Mouse (Mus musculus): ENCODE measurements around the gene Tmc5. TPM values are rescaled to one million over a fixed set of nuclear protein-coding genes. Genes with fewer than 3 reads are reported as not detected.
A peak's percentile ranks its signal among the peaks of the same experiment; 100 is the strongest.

The Tmc5 gene
- polyA plus RNA-seq, 1 experiment from 2014 or later: 2.1 TPM

GRCm38 (mm10) chr7:118611185-118611749 lies 14.2 kb downstream of the Tmc5 start:
- H3K4me2 ChIP-seq: no peak overlapping the region
- peak overlapping the region; percentile 1; the same call in 1 of the 2 replicates for H3K27ac ChIP-seq
- no peaks in the 10 kb centered on the region for H3K9me3 ChIP-seq
- WGBS: 74% methylated on average over 4 of the region's 4 CpGs
- no peak; the same call in 1 of the 2 replicates for ATAC-seq (ENCODE audit: insufficient read depth, low FRiP score, low read depth)
- H3K9ac ChIP-seq: no peak overlapping the region
- H3K27me3 ChIP-seq (replicated peaks): no peaks in the 10 kb centered on the region
- no peaks in the 10 kb centered on the region for H3K4me1 ChIP-seq
- H3K4me3 ChIP-seq (replicated peaks): no peak overlapping the region
- no peaks in the 10 kb centered on the region for H3K36me3 ChIP-seq

DNA sequence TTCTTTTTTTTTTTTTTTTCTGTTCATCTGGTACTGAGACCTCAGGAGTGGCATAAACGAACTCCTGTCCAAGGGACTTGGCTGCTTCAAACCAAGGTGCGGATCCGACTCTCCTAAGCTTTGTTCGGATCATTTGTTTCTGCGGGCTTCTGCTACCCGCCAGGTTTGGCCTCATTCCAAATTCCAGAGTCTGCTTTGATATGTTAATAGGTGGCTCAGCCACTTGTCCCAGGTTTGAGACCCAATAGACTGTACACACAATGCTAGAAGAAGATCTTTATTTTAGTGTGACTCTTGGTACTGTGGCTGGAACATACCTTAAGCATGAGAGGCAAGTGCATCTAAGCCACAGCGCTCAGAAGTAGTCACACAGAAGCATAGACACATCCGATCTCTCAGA lies 14.8 kb downstream of the Tmc5 start:
- no peak for ATAC-seq (ENCODE audit: insufficient read depth, low FRiP score, low read depth)
- Histone ChIP-seq H3K36me3 (no peaks in the 10 kb centered on the region), H3K27me3 (replicated peaks) (no peaks in the 10 kb centered on the region), H3K9ac (no peak overlapping the region), H3K9me3 (no peaks in the 10 kb centered on the region), H3K4me3 (replicated peaks) (no peak overlapping the region), H3K4me1 (no peaks in the 10 kb centered on the region), H3K4me2 (no peak overlapping the region), H3K27ac (peak overlapping the region; percentile 1; the same call in 1 of the 2 replicates)
- 63% methylated on average over 8 of the region's 8 CpGs for WGBS

GRCm38 (mm10) chr7:118614076-118614475 lies 17.0 kb downstream of the Tmc5 start:
- H3K4me2 ChIP-seq: no peak overlapping the region
- ATAC-seq (ENCODE audit: insufficient read depth, low FRiP score, low read depth): no peak
- no peaks in the 10 kb centered on the region for H3K4me1 ChIP-seq
- no peaks in the 10 kb centered on the region for H3K9me3 ChIP-seq
- H3K36me3 ChIP-seq: no peaks in the 10 kb centered on the region
- H3K9ac ChIP-seq: no peak overlapping the region
- H3K27me3 ChIP-seq (replicated peaks): no peaks in the 10 kb centered on the region
- WGBS: 67% methylated on average over 13 of the region's 13 CpGs
- H3K4me3 ChIP-seq (replicated peaks): no peak overlapping the region
- H3K27ac ChIP-seq: no peak overlapping the region

- 81% methylated on average over 5 of the region's 5 CpGs for WGBS
- no peak overlapping the region for H3K27ac ChIP-seq
- ATAC-seq (ENCODE audit: insufficient read depth, low FRiP score, low read depth): no peak
Measured at GRCm38 (mm10) chr7:118618104-118618503, 21.0 kb downstream of the Tmc5 start.

GRCm38 (mm10) chr7:118620243-118620906 lies 23.3 kb downstream of the Tmc5 start:
- Histone ChIP-seq H3K36me3 (no peaks in the 10 kb centered on the region), H3K4me2 (no peak overlapping the region), H3K27ac (peak overlapping the region; percentile 55; the same call in 1 of the 2 replicates), H3K9ac (no peak overlapping the region), H3K27me3 (replicated peaks) (no peaks in the 10 kb centered on the region), H3K4me1 (no peaks in the 10 kb centered on the region), H3K9me3 (no peaks in the 10 kb centered on the region), H3K4me3 (replicated peaks) (no peak overlapping the region)
- ATAC-seq (ENCODE audit: insufficient read depth, low FRiP score, low read depth): peak; percentile 86
- 70% methylated on average over 7 of the region's 7 CpGs for WGBS

More at GRCm38 (mm10) chr7:118618104-118618503, 21.0 kb downstream of the Tmc5 start:
- no peaks in the 10 kb centered on the region for H3K27me3 ChIP-seq (replicated peaks)
- H3K4me2 ChIP-seq: no peak overlapping the region
- no peaks in the 10 kb centered on the region for H3K9me3 ChIP-seq
- H3K36me3 ChIP-seq: no peaks in the 10 kb centered on the region
- H3K4me3 ChIP-seq (replicated peaks): no peak overlapping the region
- H3K9ac ChIP-seq: no peak overlapping the region
- no peaks in the 10 kb centered on the region for H3K4me1 ChIP-seq

- H3K9me3 ChIP-seq: no peaks in the 10 kb centered on the region
- no peak overlapping the region for H3K4me3 ChIP-seq (replicated peaks)
- H3K27ac ChIP-seq: peak overlapping the region; percentile 51; the same call in 1 of the 2 replicates
- no peaks in the 10 kb centered on the region for H3K4me1 ChIP-seq
- no peak for ATAC-seq (ENCODE audit: insufficient read depth, low FRiP score, low read depth)
- no peak overlapping the region for H3K9ac ChIP-seq
- H3K4me2 ChIP-seq: no peak overlapping the region
- WGBS: 72% methylated on average over 6 of the region's 6 CpGs
- no peaks in the 10 kb centered on the region for H3K36me3 ChIP-seq
- no peaks in the 10 kb centered on the region for H3K27me3 ChIP-seq (replicated peaks)
Measured at GRCm38 (mm10) chr7:118621094-118621493, 24.0 kb downstream of the Tmc5 start.

GRCm38 (mm10) chr7:118627550-118628298 lies 30.6 kb downstream of the Tmc5 start:
- Histone ChIP-seq H3K4me3 (replicated peaks) (no peak overlapping the region), H3K4me1 (no peaks in the 10 kb centered on the region), H3K36me3 (no peaks in the 10 kb centered on the region), H3K27ac (no peak overlapping the region), H3K4me2 (no peak overlapping the region), H3K9me3 (no peaks in the 10 kb centered on the region), H3K27me3 (replicated peaks) (no peaks in the 10 kb centered on the region), H3K9ac (no peak overlapping the region)
- WGBS: 63% methylated on average over 12 of the region's 13 CpGs
- peak; percentile 29; the same call in 1 of the 2 replicates for ATAC-seq (ENCODE audit: insufficient read depth, low FRiP score, low read depth)

- WGBS: 82% methylated on average over 9 of the region's 9 CpGs
- H3K9me3 ChIP-seq: no peaks in the 10 kb centered on the region
- no peak overlapping the region for H3K4me2 ChIP-seq
- no peaks in the 10 kb centered on the region for H3K4me1 ChIP-seq
- no peaks in the 10 kb centered on the region for H3K27me3 ChIP-seq (replicated peaks)
- H3K4me3 ChIP-seq (replicated peaks): no peak overlapping the region
- no peak overlapping the region for H3K27ac ChIP-seq
- ATAC-seq (ENCODE audit: insufficient read depth, low FRiP score, low read depth): no peak
- no peak overlapping the region for H3K9ac ChIP-seq
- no peaks in the 10 kb centered on the region for H3K36me3 ChIP-seq
Measured at GRCm38 (mm10) chr7:118633094-118633493, 36.0 kb downstream of the Tmc5 start.

- Histone ChIP-seq H3K36me3 (no peaks in the 10 kb centered on the region), H3K4me1 (no peaks in the 10 kb centered on the region), H3K27ac (no peak overlapping the region), H3K4me3 (replicated peaks) (no peak overlapping the region), H3K9ac (no peak overlapping the region), H3K4me2 (no peak overlapping the region), H3K9me3 (no peaks in the 10 kb centered on the region), H3K27me3 (replicated peaks) (no peaks in the 10 kb centered on the region)
- ATAC-seq (ENCODE audit: insufficient read depth, low FRiP score, low read depth): no peak
- 77% methylated on average over 7 of the region's 7 CpGs for WGBS
Measured at GRCm38 (mm10) chr7:118633951-118634350, 36.9 kb downstream of the Tmc5 start.

GRCm38 (mm10) chr7:118637466-118637865 lies 40.4 kb downstream of the Tmc5 start:
- H3K36me3 ChIP-seq: no peaks in the 10 kb centered on the region
- WGBS: 58% methylated on average over 4 of the region's 4 CpGs
- no peaks in the 10 kb centered on the region for H3K9me3 ChIP-seq
- no peaks in the 10 kb centered on the region for H3K27me3 ChIP-seq (replicated peaks)
- H3K4me1 ChIP-seq: no peaks in the 10 kb centered on the region
- H3K9ac ChIP-seq: no peak overlapping the region
- no peak for ATAC-seq (ENCODE audit: insufficient read depth, low FRiP score, low read depth)
- H3K27ac ChIP-seq: no peak overlapping the region
- no peak overlapping the region for H3K4me2 ChIP-seq
- H3K4me3 ChIP-seq (replicated peaks): no peak overlapping the region

- no peaks in the 10 kb centered on the region for H3K4me1 ChIP-seq
- H3K4me3 ChIP-seq (replicated peaks): no peak overlapping the region
- no peak overlapping the region for H3K4me2 ChIP-seq
- H3K27ac ChIP-seq: no peak overlapping the region
- no peak for ATAC-seq (ENCODE audit: insufficient read depth, low FRiP score, low read depth)
- WGBS: 84% methylated on average over 1 of the region's 1 CpGs
- H3K36me3 ChIP-seq: no peaks in the 10 kb centered on the region
- H3K9me3 ChIP-seq: no peaks in the 10 kb centered on the region
- no peaks in the 10 kb centered on the region for H3K27me3 ChIP-seq (replicated peaks)
- no peak overlapping the region for H3K9ac ChIP-seq
Measured at GRCm38 (mm10) chr7:118646237-118646636, 49.1 kb downstream of the Tmc5 start.

GRCm38 (mm10) chr7:118649328-118649727 lies 52.2 kb downstream of the Tmc5 start:
- H3K4me3 ChIP-seq (replicated peaks): no peak overlapping the region
- H3K27ac ChIP-seq: no peak overlapping the region
- no peaks in the 10 kb centered on the region for H3K9me3 ChIP-seq
- no peaks in the 10 kb centered on the region for H3K36me3 ChIP-seq
- H3K4me2 ChIP-seq: no peak overlapping the region
- H3K4me1 ChIP-seq: no peaks in the 10 kb centered on the region
- no peaks in the 10 kb centered on the region for H3K27me3 ChIP-seq (replicated peaks)
- no peak for ATAC-seq (ENCODE audit: insufficient read depth, low FRiP score, low read depth)
- no peak overlapping the region for H3K9ac ChIP-seq
- WGBS: 76% methylated on average over 7 of the region's 7 CpGs
